In the genomic region with DNA sequence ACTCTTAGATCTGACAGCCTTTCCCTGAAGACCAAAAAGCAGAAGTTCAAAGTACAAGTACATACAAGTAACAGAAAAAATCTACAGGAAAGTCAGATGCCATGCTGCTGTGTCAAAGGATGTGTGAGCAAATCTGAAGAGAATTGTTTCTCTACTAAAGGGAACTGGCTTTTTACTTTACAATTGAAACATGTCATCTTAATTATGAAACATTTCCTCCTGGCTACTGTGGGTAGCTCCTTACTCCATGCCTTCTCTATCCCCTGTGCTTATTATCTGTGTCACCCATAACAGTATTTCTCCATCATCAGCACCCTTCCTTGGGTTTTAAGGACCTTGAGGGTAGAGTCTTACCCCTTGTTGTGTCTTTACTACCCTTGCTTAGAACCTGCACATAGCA, we compare ENCODE assay signal across 24 mouse cellular contexts. TPM values are rescaled to one million over a fixed set of nuclear protein-coding genes. Genes with fewer than 3 reads are reported as not detected.
DNase-seq lines count a peak whose midpoint lies in the region; ATAC-seq lines count a peak whose summit lies in the region.
"Had no signal": no experiment of that assay in that cellular context is flagged by ENCODE, and none has a peak within 500 bp of the region (broad histone marks: within the 10 kb centered on the region; RNA-seq: fewer than 3 reads in every experiment).

No protein-coding gene starts in this region.

- peak; percentile 69 for ATAC-seq in common myeloid progenitor, adult 5-6 weeks (replicated peaks; ENCODE audit: low read depth, poor library complexity, severe bottlenecking)
- ATAC-seq in granulocyte monocyte progenitor cell, adult 5-6 weeks (replicated peaks; ENCODE audit: poor library complexity, severe bottlenecking): peak; percentile 85
- ATAC-seq in hematopoietic stem cell, adult 5-6 weeks (replicated peaks in 1 of 2; ENCODE audit: insufficient read depth in 1 of 2, low FRiP score in 2 of 2, low TSS enrichment in 1 of 2, low read depth in 1 of 2, poor library complexity in 2 of 2, severe bottlenecking in 2 of 2): peak; percentile 37 to 53; a peak in 2 of 4 replicates
- ATAC-seq in megakaryocyte progenitor cell, adult 5-6 weeks (replicated peaks; ENCODE audit: poor library complexity): peak; percentile 83
- ATAC-seq in hindbrain, embryonic 12.5 days (ENCODE audit: low FRiP score): no peak
- ATAC-seq: activated CD4-positive, CD25-positive, alpha-beta regulatory T cell, adult 4 months; CD4-positive, CD25-positive, alpha-beta regulatory T cell, adult 4 months; Patski had no signal

- no peaks in the 10 kb centered on the region for H3K36me3 ChIP-seq in hindbrain, embryonic 12.5 days
- H3K36me3 ChIP-seq: G1E had no signal

- no peak overlapping the region for H3K27ac ChIP-seq in hindbrain, embryonic 12.5 days

- H3K4me1 ChIP-seq in hindbrain, embryonic 12.5 days: no peaks in the 10 kb centered on the region

- no peak overlapping the region for H3K9ac ChIP-seq in hindbrain, embryonic 12.5 days

- H3K4me2 ChIP-seq in hindbrain, embryonic 12.5 days (replicated peaks): no peak overlapping the region

- intact Hi-C loops in left cerebral cortex, postnatal 10 days (cut with DNase I): no loop called here

- H3K4me3 ChIP-seq in hindbrain, embryonic 12.5 days: no peak overlapping the region

- H3K27me3 ChIP-seq in hindbrain, embryonic 12.5 days: no peaks in the 10 kb centered on the region
- H3K27me3 ChIP-seq: CH12.LX had no signal

- DNase-seq in left cerebral cortex, postnatal 10 days (ENCODE audit: extremely low spot score in 1 of 2, low spot score in 2 of 2): no peak
- no peak for DNase-seq in urinary bladder, postnatal 25 days (ENCODE audit: low spot score)
- DNase-seq in frontal cortex, postnatal 36 days (ENCODE audit: low spot score in 2 of 2): no peak
- DNase-seq: adrenal gland, adult 2 months; adrenal gland, adult 8-10 months; adrenal gland, postnatal 10 days; adrenal gland, postnatal 14 days; adrenal gland, postnatal 25 days; adrenal gland, postnatal 36 days; B cell, adult 2 months; cerebellum, adult 11 months; cerebellum, adult 11-12 months had no signal

- no peaks in the 10 kb centered on the region for H3K9me3 ChIP-seq in hindbrain, embryonic 12.5 days (replicated peaks)
- H3K9me3 ChIP-seq: G1E had no signal

RNA-seq across cellular contexts. Expression of a gene that starts 23.7 kb away (rescaled TPM):
- 2.0 and 7.9 TPM in 2 replicates for total RNA-seq in common myeloid progenitor, adult 5-6 weeks (2017)
- 2.2 and 6.1 TPM in 2 replicates for total RNA-seq in granulocyte monocyte progenitor cell, adult 5-6 weeks (2014; fragmentation: Nextera tagmentation)
- total RNA-seq in granulocyte monocyte progenitor cell, adult 5-6 weeks (2017): 3.6 and 4.3 TPM in 2 replicates
- total RNA-seq in hematopoietic stem cell, adult 5-6 weeks (2017): 1.5 and 1.8 TPM in 2 replicates
- total RNA-seq in megakaryocyte progenitor cell, adult 5-6 weeks (2015): 2.1 and 4.6 TPM in 2 replicates
- 3.5 and 4.9 TPM in 2 replicates for total RNA-seq in megakaryocyte progenitor cell, adult 5-6 weeks (2017)
- total RNA-seq in left cerebral cortex, postnatal 10 days (2021): 10 to 100 TPM; 13.2 to 14.9 TPM
- polyA plus RNA-seq in hindbrain, embryonic 12.5 days (2016; fragmentation: Nextera tagmentation; extraction: Ambion mirVana): 330 and 398 TPM in 2 replicates
- total RNA-seq: CH12.LX, MEL had no signal
- polyA plus RNA-seq: activated CD4-positive, CD25-positive, alpha-beta regulatory T cell, adult 4 months; C2C12; CD4-positive, CD25-positive, alpha-beta regulatory T cell, adult 4 months; G1E had no signal
